Mouse (Mus musculus): ENCODE results near the gene Slc2a13. TPM values are rescaled to one million over a fixed set of nuclear protein-coding genes. Genes with fewer than 3 reads are reported as not detected.

The Slc2a13 gene
- polyA plus RNA-seq, 1 experiment = 4.2 TPM

DNA sequence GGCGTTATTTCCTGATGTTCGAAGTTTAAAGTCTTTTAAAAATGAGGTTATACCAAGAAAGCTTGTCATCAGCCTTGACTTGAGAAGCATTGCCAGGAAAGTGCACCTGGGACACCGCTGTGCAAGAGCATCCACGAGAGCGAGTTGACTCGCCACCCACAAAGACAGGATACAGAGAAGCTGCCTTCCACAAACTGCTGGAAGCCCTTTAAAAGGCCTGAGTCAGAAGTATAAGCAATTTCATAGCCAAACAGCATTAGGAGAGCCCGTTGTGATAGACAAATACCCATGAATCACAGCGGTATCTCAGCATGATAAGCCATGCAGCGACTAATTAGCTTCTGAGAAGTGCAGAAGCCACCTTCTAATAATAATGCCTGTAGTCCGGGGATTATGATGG lies 48.6 kb downstream of the Slc2a13 start:
- TF ChIP-seq CTCF (IDR thresholded peaks at IDR 0.05; ENCODE audit: borderline replicate concordance, insufficient read depth, low read length) = no peak
- TF ChIP-seq POLR2A (IDR thresholded peaks at IDR 0.05; ENCODE audit: low read depth, low read length) = no peak
- Histone ChIP-seq H3K4me3 (ENCODE audit: insufficient read depth, low read length) (no peak overlapping the region), H3K27ac (ENCODE audit: insufficient read depth, low read length) (no peak overlapping the region), H3K4me1 (ENCODE audit: control insufficient read depth, insufficient read depth, low read length) (no peaks in the 10 kb centered on the region)

GRCm38 (mm10) chr15:91503291-91503690 lies 69.8 kb downstream of the Slc2a13 start:
- Histone ChIP-seq H3K27ac (ENCODE audit: insufficient read depth, low read length) (no peak overlapping the region), H3K4me3 (ENCODE audit: insufficient read depth, low read length) (no peak overlapping the region), H3K4me1 (ENCODE audit: control insufficient read depth, insufficient read depth, low read length) (peaks cover 10% of the 10 kb centered on the region)
- TF ChIP-seq CTCF (IDR thresholded peaks at IDR 0.05; ENCODE audit: borderline replicate concordance, insufficient read depth, low read length) = no peak
- no peak for TF ChIP-seq POLR2A (IDR thresholded peaks at IDR 0.05; ENCODE audit: low read depth, low read length)

DNA sequence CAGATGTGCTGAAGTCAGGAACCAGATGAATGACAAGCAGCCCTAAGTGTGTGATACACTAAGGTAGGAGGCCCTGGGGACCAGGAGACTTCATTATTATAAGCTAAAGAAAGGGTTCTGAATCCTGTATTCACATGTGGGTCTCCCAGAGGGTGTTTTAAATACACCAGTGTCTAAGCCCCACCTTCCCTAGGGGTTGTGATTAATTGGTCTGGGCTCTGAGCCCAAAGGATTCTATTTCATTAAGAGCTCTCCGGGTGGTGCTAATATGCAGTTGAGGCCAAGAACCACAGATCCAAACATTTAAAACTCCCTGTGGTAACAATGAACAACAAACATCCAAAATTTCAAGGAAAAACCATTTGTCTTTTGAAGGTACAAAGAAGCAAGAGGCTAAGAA lies 70.4 kb downstream of the Slc2a13 start:
- TF ChIP-seq CTCF (IDR thresholded peaks at IDR 0.05; ENCODE audit: borderline replicate concordance, insufficient read depth, low read length) (no peak), POLR2A (IDR thresholded peaks at IDR 0.05; ENCODE audit: low read depth, low read length) (no peak)
- H3K4me3 ChIP-seq (ENCODE audit: insufficient read depth, low read length) = no peak overlapping the region
- H3K4me1 ChIP-seq (ENCODE audit: control insufficient read depth, insufficient read depth, low read length) = peaks cover 10% of the 10 kb centered on the region
- no peak overlapping the region for H3K27ac ChIP-seq (ENCODE audit: insufficient read depth, low read length)

- Histone ChIP-seq H3K4me3 (ENCODE audit: insufficient read depth, low read length) (no peak overlapping the region), H3K27ac (ENCODE audit: insufficient read depth, low read length) (no peak overlapping the region), H3K4me1 (ENCODE audit: control insufficient read depth, insufficient read depth, low read length) (peaks cover 10% of the 10 kb centered on the region)
- no peak for TF ChIP-seq POLR2A (IDR thresholded peaks at IDR 0.05; ENCODE audit: low read depth, low read length)
- no peak for TF ChIP-seq CTCF (IDR thresholded peaks at IDR 0.05; ENCODE audit: borderline replicate concordance, insufficient read depth, low read length)
Measured at GRCm38 (mm10) chr15:91502235-91502634, 70.8 kb downstream of the Slc2a13 start.

DNA sequence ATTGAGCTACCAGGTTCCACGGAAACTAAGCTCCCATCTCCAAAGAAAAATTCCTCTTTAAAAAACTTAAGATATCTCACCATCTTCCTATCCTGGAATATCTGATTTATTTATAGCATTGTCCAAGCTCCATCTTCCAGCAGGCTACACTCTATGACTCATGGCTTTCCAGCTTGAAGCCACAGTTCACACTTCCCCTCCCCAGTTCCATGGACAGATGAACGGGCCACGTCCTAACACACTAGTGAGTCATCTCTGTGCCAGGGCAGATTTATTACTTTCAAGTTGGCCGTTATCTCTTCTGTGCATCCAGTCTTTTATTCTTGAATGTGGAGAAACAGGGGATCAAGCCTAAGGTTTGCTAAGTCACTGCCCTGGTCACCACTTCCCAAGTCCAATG lies 78.0 kb downstream of the Slc2a13 start:
- Histone ChIP-seq H3K4me3 (ENCODE audit: insufficient read depth, low read length) (no peak overlapping the region), H3K4me1 (ENCODE audit: control insufficient read depth, insufficient read depth, low read length) (no peaks in the 10 kb centered on the region), H3K27ac (ENCODE audit: insufficient read depth, low read length) (no peak overlapping the region)
- no peak for TF ChIP-seq POLR2A (IDR thresholded peaks at IDR 0.05; ENCODE audit: low read depth, low read length)
- TF ChIP-seq CTCF (IDR thresholded peaks at IDR 0.05; ENCODE audit: borderline replicate concordance, insufficient read depth, low read length) = no peak

DNA sequence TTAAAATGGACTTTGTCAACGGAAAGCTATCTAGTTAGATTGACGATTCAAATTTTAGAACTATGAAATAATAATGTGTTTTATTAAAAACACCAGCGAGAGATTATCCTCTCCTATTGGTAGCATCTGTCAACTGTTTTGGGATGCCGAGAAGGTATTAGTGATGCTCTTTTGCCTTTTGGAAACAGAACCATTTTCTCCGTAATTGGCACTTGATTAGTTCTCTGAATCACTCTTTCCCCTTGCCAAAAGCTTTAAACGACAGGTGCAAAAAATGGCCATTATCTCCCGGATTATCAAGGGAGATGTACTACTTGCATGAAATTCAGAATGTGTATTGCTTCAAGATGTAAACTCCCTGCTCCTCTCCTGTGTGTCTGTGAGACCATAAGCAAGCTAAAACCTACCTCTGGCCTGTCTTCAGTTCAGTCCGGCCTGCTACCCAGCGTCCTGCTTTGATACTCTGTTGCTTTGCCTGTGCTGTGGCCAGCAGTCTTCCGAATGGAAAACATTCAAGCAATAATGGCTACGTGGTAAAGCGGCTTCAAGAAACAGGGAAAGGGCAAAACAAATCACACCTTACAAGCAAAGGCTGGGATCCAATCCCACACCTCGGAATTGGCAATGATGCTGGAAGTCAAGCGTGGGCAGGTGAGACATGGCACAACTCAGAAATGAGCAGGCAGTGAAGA lies 93.0 kb downstream of the Slc2a13 start:
- Histone ChIP-seq H3K4me3 (ENCODE audit: insufficient read depth, low read length) (no peak overlapping the region), H3K4me1 (ENCODE audit: control insufficient read depth, insufficient read depth, low read length) (no peaks in the 10 kb centered on the region), H3K27ac (ENCODE audit: insufficient read depth, low read length) (no peak overlapping the region)
- TF ChIP-seq POLR2A (IDR thresholded peaks at IDR 0.05; ENCODE audit: low read depth, low read length) (no peak), CTCF (IDR thresholded peaks at IDR 0.05; ENCODE audit: borderline replicate concordance, insufficient read depth, low read length) (no peak)

DNA sequence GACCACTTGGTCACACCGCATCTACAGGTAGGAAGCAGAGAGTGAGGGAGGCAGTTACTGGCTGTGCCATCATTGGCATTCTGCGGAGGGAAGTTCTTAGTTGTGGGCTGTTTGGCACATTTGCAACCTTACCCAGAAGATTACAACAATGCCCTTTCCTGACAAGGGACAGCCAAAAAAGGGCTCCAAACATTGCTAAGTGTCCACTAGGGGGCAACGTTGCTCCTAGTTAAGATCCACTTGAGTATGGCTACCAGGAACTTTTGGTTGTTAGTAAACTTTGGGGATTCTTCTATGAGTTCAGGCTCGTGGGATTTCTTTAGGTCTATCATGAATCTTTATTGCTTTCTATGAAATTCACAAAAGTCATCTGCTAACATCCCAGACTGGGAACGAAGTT lies 95.3 kb downstream of the Slc2a13 start:
- Histone ChIP-seq H3K4me3 (ENCODE audit: insufficient read depth, low read length) (no peak overlapping the region), H3K4me1 (ENCODE audit: control insufficient read depth, insufficient read depth, low read length) (no peaks in the 10 kb centered on the region), H3K27ac (ENCODE audit: insufficient read depth, low read length) (no peak overlapping the region)
- TF ChIP-seq CTCF (IDR thresholded peaks at IDR 0.05; ENCODE audit: borderline replicate concordance, insufficient read depth, low read length) (no peak), POLR2A (IDR thresholded peaks at IDR 0.05; ENCODE audit: low read depth, low read length) (no peak)

GRCm38 (mm10) chr15:91473690-91474409 lies 99.2 kb downstream of the Slc2a13 start:
- Histone ChIP-seq H3K27ac (ENCODE audit: insufficient read depth, low read length) (no peak overlapping the region), H3K4me1 (ENCODE audit: control insufficient read depth, insufficient read depth, low read length) (no peaks in the 10 kb centered on the region), H3K4me3 (ENCODE audit: insufficient read depth, low read length) (no peak overlapping the region)
- TF ChIP-seq POLR2A (IDR thresholded peaks at IDR 0.05; ENCODE audit: low read depth, low read length) = no peak
- no peak for TF ChIP-seq CTCF (IDR thresholded peaks at IDR 0.05; ENCODE audit: borderline replicate concordance, insufficient read depth, low read length)

DNA sequence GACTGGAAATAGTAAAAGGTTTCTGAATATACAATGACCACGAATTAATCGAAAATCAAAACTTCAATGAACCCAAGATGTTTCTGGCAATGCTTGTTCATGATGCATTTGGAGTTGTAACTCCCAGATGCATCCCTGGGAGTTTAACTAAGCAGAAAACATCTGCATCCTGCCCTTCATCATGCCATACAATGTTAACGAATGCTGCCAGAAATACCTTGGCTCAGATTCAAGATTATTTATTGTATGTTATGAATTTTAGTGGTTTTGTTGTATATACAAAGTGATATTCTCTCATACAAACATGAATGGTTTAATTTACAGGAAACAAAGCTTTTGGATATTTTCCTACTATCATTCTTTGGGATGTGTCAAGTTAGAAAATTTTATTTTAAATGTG lies 107.7 kb downstream of the Slc2a13 start:
- TF ChIP-seq CTCF (IDR thresholded peaks at IDR 0.05; ENCODE audit: borderline replicate concordance, insufficient read depth, low read length) = no peak
- TF ChIP-seq POLR2A (IDR thresholded peaks at IDR 0.05; ENCODE audit: low read depth, low read length) = no peak

DNA sequence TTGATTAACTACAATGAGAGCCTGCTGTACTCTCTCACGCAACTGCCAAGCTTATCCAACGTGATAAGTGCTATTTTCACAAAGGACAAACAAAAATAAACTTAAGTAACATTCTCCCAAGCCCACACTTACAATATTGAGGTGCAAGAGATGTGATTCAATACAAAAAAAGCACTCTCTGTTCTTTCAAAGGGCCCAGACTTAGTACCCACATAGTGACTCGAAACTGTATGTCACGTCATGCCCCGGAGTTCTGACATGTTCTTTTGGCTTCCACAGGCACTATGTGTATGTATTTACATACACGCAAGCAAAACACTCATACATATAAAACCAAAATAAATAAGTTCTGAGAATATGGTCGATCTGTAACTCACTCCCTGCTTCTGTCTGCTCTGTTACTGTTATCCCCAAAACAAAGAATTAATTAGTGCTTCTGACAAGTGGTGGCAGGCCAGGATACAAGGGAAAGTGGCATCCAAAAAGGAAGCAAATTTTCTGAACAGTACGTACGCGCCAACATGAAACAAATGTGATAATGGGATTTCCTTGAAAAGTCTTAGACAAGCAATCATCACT lies 109.1 kb downstream of the Slc2a13 start:
- no peak for TF ChIP-seq CTCF (IDR thresholded peaks at IDR 0.05; ENCODE audit: borderline replicate concordance, insufficient read depth, low read length)
- no peak for TF ChIP-seq POLR2A (IDR thresholded peaks at IDR 0.05; ENCODE audit: low read depth, low read length)
- Histone ChIP-seq H3K4me1 (ENCODE audit: control insufficient read depth, insufficient read depth, low read length) (0 out of 2 replicates have a peak, but pooled peaks cover 2% of the 10 kb centered on the region), H3K4me3 (ENCODE audit: insufficient read depth, low read length) (no peak overlapping the region), H3K27ac (ENCODE audit: insufficient read depth, low read length) (no peak overlapping the region)

More for the DNA sequence above, 107.7 kb downstream of the Slc2a13 start:
- Histone ChIP-seq H3K4me1 (ENCODE audit: control insufficient read depth, insufficient read depth, low read length) (0 out of 2 replicates have a peak, but pooled peaks cover 2% of the 10 kb centered on the region), H3K27ac (ENCODE audit: insufficient read depth, low read length) (no peak overlapping the region), H3K4me3 (ENCODE audit: insufficient read depth, low read length) (no peak overlapping the region)

All from embryonic fibroblast, embryonic 13.5 days (primary cell).